Mouse (Mus musculus): ENCODE results near the gene Sh3kbp1. TPM values are rescaled to one million over a fixed set of nuclear protein-coding genes. Genes with fewer than 3 reads are reported as not detected.

Sh3kbp1 gene
- polyA plus RNA-seq, 1 experiment from 2014 or later = 85.3 TPM

DNA sequence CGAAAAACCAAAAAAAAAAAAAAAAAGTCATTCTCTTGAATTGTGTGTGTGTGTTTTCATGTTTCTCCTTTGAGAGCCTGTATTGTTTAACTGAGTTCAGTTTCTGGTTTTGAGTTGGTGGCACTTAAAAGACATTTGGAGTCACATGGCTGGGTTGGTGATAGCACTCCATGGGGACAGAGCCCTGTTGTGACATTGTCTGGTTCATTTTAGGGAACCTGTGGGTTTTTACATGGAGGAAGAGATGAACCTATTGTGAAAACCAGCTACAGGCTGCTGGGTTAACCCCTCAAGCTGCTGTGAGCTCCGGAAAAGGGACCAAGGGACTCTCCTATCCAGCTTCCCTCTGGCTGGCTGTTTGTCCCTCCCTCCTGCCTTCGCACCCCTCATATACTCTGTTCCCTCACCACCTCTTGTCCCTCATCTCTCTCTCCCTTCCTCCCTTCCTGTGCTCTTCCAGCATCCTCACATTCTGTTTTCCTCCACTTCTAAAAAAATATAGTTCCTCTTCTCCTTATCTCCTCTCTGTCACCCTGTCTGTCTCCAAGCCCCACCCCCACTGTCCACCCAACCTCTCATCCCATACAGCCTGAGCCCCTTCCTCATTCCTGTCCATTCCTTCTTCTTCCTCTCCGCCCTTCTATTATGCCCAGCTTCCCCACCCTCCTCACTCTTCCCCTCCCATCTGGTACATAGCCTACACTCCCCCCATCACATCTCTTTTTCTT lies 11.6 kb downstream of the Sh3kbp1 start:
- H3K9ac ChIP-seq = no peak overlapping the region
- H3K36me3 ChIP-seq = no peaks in the 10 kb centered on the region
- no peaks in the 10 kb centered on the region for H3K9me3 ChIP-seq
- 71% methylated on average over 3 of the region's 4 CpGs for WGBS
- no peak overlapping the region for H3K27ac ChIP-seq (replicated peaks)
- no peak overlapping the region for H3K4me2 ChIP-seq
- no peak overlapping the region for H3K4me3 ChIP-seq
- no peaks in the 10 kb centered on the region for H3K27me3 ChIP-seq (replicated peaks)
- ATAC-seq (ENCODE audit: extremely low read depth, insufficient number of reproducible peaks, low FRiP score, low TSS enrichment) = no peak
- H3K4me1 ChIP-seq = no peaks in the 10 kb centered on the region

DNA sequence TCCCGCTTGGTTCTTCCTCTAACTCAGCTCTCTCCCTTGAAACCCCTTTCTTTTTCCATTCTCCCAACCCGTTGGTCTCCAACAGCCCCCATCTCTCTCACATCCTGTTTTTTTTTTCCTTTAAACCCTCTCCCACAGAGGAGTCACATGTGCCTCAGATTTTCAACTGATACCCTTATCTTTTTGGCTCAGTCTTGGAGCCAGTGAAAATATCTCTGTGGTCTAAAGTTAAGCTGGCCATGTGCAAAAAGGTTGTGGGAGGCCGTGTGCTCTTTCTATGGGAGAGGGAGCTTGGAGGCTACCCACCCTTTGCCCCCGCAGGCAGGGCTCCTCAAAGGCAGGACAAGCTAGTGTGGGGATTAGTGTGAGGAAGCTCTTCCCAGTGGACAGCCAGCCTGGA lies 12.9 kb downstream of the Sh3kbp1 start:
- Histone ChIP-seq H3K36me3 (no peaks in the 10 kb centered on the region), H3K4me1 (no peaks in the 10 kb centered on the region), H3K4me3 (no peak overlapping the region), H3K4me2 (no peak overlapping the region), H3K27ac (replicated peaks) (no peak overlapping the region), H3K27me3 (replicated peaks) (no peaks in the 10 kb centered on the region), H3K9ac (no peak overlapping the region), H3K9me3 (no peaks in the 10 kb centered on the region)
- no peak for ATAC-seq (ENCODE audit: extremely low read depth, insufficient number of reproducible peaks, low FRiP score, low TSS enrichment)
- WGBS = 48% methylated on average over 4 of the region's 4 CpGs

DNA sequence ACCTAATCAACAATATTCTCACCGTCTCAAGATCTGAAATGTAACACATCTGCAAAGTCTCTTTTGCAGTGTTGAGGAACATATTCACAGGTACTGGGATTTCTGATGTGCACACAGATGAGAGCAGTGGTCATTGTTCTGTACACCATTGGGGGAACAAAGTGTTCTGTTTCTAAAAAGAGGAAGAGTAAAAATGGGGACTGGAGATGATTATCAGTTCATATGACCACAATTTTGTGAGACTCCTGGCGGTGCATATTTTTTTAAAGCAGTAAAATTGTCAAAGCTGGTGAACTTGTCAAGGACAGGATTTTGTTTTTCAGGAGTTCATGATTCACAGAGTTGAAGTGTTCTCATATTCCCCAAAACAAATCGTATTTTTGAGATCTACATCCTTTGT lies 18.2 kb downstream of the Sh3kbp1 start:
- 84% methylated on average over 3 of the region's 3 CpGs for WGBS
- Histone ChIP-seq H3K27me3 (replicated peaks) (no peaks in the 10 kb centered on the region), H3K36me3 (no peaks in the 10 kb centered on the region), H3K4me2 (no peak overlapping the region), H3K4me1 (peaks cover under 1% of the 10 kb centered on the region; the same call in 1 of the 2 replicates), H3K4me3 (no peak overlapping the region), H3K9me3 (no peaks in the 10 kb centered on the region), H3K27ac (replicated peaks) (no peak overlapping the region), H3K9ac (no peak overlapping the region)
- ATAC-seq (ENCODE audit: extremely low read depth, insufficient number of reproducible peaks, low FRiP score, low TSS enrichment) = no peak

DNA sequence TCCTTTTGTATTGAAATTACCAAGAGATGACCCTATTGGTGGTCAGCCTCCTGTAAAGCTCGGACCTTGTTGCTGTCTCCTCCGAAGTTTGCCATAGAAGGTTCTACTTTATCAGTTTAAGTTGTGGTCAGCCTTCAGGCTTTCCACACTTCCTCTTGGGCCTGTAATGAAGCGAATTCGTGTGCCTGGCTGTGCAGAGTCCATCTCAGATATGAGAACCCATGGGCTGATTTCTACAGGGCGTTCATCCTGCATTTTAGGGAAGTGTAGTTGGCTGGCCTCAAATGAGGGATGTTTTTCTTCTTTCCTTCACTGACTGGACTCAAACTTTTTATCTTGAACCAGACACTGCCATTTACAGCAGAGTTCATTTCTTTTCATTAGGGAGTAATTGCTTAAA lies 20.5 kb downstream of the Sh3kbp1 start:
- Histone ChIP-seq H3K4me2 (no peak overlapping the region), H3K27ac (replicated peaks) (no peak overlapping the region), H3K36me3 (no peaks in the 10 kb centered on the region), H3K9me3 (no peaks in the 10 kb centered on the region), H3K27me3 (replicated peaks) (no peaks in the 10 kb centered on the region), H3K4me3 (no peak overlapping the region), H3K9ac (no peak overlapping the region), H3K4me1 (peaks cover 5% of the 10 kb centered on the region; the same call in 1 of the 2 replicates)
- WGBS = 65% methylated on average over 5 of the region's 5 CpGs
- no peak for ATAC-seq (ENCODE audit: extremely low read depth, insufficient number of reproducible peaks, low FRiP score, low TSS enrichment)

DNA sequence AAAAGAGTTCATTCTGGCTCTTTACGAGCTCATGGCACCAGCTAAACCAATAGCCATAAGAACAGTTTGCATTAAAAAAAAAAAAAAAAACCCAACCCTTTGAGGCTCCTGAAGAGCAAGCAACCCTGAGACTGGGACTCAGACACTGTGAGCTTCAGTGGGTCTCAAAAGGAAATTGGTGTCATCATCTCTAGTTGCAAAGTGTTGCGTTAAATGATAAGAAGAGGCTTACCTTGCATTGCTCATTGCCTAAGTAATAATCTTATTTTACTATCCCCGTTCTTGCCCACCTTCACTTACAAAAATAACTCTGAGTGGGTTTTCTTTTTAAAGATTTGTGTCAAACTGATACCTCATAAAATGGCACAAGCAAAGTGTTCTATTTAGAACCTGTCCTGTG lies 21.5 kb downstream of the Sh3kbp1 start:
- H3K4me2 ChIP-seq = no peak overlapping the region
- H3K36me3 ChIP-seq = no peaks in the 10 kb centered on the region
- H3K27me3 ChIP-seq (replicated peaks) = no peaks in the 10 kb centered on the region
- no peak overlapping the region for H3K4me3 ChIP-seq
- no peak for ATAC-seq (ENCODE audit: extremely low read depth, insufficient number of reproducible peaks, low FRiP score, low TSS enrichment)
- 76% methylated on average over 3 of the region's 3 CpGs for WGBS
- H3K4me1 ChIP-seq = peaks cover 5% of the 10 kb centered on the region; the same call in 1 of the 2 replicates
- no peak overlapping the region for H3K27ac ChIP-seq (replicated peaks)
- H3K9me3 ChIP-seq = no peaks in the 10 kb centered on the region
- no peak overlapping the region for H3K9ac ChIP-seq

DNA sequence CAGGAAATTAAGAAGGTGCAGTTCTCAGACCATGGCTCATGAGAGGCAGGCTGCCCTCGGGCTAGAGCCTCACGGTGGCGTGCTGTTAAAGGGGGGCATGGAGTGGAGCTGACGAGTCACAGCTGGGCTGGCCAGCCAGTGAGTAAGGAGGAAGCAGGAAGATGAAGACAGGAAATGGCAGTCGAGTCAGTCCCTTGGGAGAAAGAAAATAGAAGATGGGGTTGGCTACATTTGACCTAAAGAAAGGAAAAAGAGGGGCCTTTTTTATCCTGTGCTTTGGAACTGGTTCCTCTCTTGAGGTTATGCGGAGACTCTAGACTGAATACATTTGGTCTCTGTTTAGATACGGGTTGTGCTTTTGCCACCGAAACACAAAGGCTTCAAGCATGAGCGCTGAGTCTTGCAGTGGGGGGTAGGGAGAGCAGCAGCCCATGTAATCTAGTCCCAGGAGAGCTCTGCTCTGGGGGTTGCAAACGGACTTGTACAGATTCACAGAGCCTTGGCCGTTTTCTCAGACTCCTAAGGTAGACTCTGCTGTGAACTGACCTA lies 23.1 kb downstream of the Sh3kbp1 start:
- H3K9me3 ChIP-seq = no peaks in the 10 kb centered on the region
- H3K27ac ChIP-seq (replicated peaks) = peak overlapping the region; percentile 40
- 48% methylated on average over 11 of the region's 11 CpGs for WGBS
- H3K4me3 ChIP-seq = no peak overlapping the region
- peaks cover 5% of the 10 kb centered on the region; the same call in 1 of the 2 replicates for H3K4me1 ChIP-seq
- no peak overlapping the region for H3K9ac ChIP-seq
- H3K27me3 ChIP-seq (replicated peaks) = no peaks in the 10 kb centered on the region
- no peak overlapping the region for H3K4me2 ChIP-seq
- no peak for ATAC-seq (ENCODE audit: extremely low read depth, insufficient number of reproducible peaks, low FRiP score, low TSS enrichment)
- H3K36me3 ChIP-seq = no peaks in the 10 kb centered on the region

DNA sequence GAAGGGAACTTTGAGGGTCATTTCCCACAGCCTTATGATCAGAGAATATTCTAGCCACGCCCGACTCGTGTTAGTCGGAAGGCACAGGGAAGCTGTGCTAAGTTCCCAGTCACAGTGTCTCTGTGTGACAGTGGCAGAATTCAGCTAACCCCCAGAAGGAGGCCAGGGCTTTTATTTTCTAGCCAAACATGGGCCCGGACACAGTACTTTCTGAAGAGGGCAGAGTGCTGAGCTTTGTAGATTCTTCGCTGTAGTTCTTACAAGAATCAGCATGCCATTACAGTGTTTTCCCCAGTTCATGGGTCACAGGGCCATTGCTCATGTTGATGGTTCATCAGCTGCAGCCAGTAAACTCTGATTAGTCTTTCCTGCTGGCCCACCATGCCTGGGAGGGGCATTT lies 23.7 kb downstream of the Sh3kbp1 start:
- no peaks in the 10 kb centered on the region for H3K9me3 ChIP-seq
- H3K27ac ChIP-seq (replicated peaks) = peak overlapping the region; percentile 40
- H3K9ac ChIP-seq = no peak overlapping the region
- no peak overlapping the region for H3K4me3 ChIP-seq
- 64% methylated on average over 6 of the region's 6 CpGs for WGBS
- ATAC-seq (ENCODE audit: extremely low read depth, insufficient number of reproducible peaks, low FRiP score, low TSS enrichment) = no peak
- H3K27me3 ChIP-seq (replicated peaks) = no peaks in the 10 kb centered on the region
- H3K36me3 ChIP-seq = no peaks in the 10 kb centered on the region
- H3K4me1 ChIP-seq = peaks cover 5% of the 10 kb centered on the region; the same call in 1 of the 2 replicates
- H3K4me2 ChIP-seq = no peak overlapping the region

DNA sequence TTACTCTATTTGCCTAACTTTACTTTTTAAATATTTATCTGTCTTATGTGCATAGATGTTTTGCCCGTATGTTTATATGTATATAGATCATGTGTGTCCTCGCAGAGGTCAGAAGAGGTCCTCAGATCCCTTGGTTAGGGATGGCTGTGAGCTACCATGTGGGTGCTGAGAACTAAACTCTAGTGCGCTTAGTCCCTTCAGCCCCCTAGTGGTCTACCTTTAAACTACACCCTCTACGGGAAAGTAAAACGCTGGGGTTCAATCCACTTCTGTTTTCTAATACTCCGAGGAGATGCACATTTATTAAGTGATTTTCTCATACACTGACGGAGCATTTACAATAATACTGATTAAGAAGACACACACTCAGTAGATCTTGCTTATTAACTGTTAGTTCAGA lies 44.3 kb downstream of the Sh3kbp1 start:
- WGBS = 81% methylated on average over 7 of the region's 7 CpGs
- Histone ChIP-seq H3K36me3 (no peaks in the 10 kb centered on the region), H3K4me2 (no peak overlapping the region), H3K4me1 (0 out of 2 replicates have a peak, but pooled peaks cover 2% of the 10 kb centered on the region), H3K27me3 (replicated peaks) (no peaks in the 10 kb centered on the region), H3K27ac (replicated peaks) (no peak overlapping the region), H3K9me3 (no peaks in the 10 kb centered on the region), H3K9ac (no peak overlapping the region), H3K4me3 (no peak overlapping the region)
- ATAC-seq (ENCODE audit: extremely low read depth, insufficient number of reproducible peaks, low FRiP score, low TSS enrichment) = no peak

DNA sequence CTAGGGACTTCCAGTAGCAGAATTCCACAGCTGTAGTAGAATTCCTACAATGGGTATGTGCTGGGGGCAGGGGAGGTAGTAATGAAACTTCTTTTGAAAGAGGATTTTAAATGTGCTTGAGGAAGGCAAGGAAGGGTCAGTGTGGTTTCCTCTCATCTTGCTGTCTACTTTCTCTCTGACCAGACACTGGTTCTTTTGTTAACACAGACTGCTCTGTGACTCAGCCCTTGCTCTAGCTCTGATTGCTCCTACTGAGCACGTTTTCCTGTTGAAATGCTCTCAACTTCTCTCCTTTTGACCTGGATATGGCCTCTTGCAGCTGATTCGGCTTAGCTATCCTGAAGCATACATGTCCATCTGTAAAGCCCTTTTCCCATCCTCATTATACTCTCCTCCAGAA lies 45.4 kb downstream of the Sh3kbp1 start:
- H3K9ac ChIP-seq = no peak overlapping the region
- no peak for ATAC-seq (ENCODE audit: extremely low read depth, insufficient number of reproducible peaks, low FRiP score, low TSS enrichment)
- 0 out of 2 replicates have a peak, but pooled peaks cover 2% of the 10 kb centered on the region for H3K4me1 ChIP-seq
- no peak overlapping the region for H3K27ac ChIP-seq (replicated peaks)
- H3K36me3 ChIP-seq = no peaks in the 10 kb centered on the region
- WGBS = 38% methylated on average over 2 of the region's 2 CpGs
- no peaks in the 10 kb centered on the region for H3K9me3 ChIP-seq
- no peaks in the 10 kb centered on the region for H3K27me3 ChIP-seq (replicated peaks)
- H3K4me3 ChIP-seq = no peak overlapping the region
- no peak overlapping the region for H3K4me2 ChIP-seq

DNA sequence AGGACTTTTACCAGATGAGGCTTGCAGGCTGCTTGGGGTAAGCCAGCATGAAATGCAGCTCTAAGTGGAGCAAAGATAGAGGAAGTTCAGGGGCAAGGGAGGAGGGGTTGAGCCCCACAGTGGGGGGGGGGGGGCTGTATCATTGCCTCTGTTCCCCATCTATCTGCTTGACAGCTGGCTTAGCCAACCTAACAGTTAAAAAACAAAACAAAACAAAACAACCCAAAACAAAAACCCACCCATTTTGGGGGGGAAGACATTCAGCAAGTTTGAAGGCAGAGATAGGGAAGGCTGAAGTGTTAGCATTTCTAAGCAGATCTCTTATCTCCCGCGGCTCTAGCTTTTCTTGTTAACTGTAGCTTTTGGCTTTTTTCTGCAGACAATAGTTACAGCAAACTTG lies 49.2 kb downstream of the Sh3kbp1 start:
- Histone ChIP-seq H3K4me3 (no peak overlapping the region), H3K9ac (no peak overlapping the region), H3K36me3 (no peaks in the 10 kb centered on the region), H3K27me3 (replicated peaks) (no peaks in the 10 kb centered on the region; the same call in 1 of the 2 replicates), H3K27ac (replicated peaks) (no peak overlapping the region), H3K4me2 (no peak overlapping the region), H3K4me1 (0 out of 2 replicates have a peak, but pooled peaks cover 2% of the 10 kb centered on the region), H3K9me3 (no peaks in the 10 kb centered on the region)
- 15% methylated on average over 2 of the region's 2 CpGs for WGBS
- no peak for ATAC-seq (ENCODE audit: extremely low read depth, insufficient number of reproducible peaks, low FRiP score, low TSS enrichment)

DNA sequence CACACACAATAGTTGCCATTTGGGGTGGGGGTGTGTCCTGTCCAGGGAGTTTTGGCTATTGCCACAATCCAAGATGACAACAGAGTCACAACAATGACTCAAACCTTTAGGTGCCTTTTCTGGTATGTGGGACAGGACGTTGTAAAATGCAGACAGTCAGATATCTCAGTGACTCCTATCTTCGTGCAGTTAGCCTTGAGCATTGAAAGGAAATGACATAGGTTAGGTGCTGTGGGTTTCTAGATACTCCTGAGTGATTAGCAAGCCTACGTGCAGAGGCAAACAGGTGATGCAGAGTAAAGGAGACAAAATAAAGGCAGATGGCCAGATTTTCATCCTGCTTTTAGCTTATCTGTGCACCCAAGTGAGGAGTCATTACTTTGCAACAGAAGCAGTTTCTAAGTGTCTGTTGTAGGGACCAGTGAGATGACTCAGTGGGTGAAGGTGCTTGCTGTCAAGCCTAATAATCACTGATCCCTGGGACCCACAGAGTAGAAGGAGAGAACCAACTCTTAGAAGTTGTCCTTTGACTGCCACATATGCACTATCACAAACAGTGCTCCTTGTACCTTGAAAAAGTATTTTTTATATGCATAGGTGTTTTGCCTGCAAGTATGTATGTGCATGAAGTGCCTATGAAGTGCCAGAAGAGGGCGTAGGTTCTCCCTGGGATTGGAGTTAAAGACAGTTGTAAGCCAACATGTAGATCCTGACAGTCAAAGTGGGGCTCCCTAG lies 50.7 kb downstream of the Sh3kbp1 start:
- no peaks in the 10 kb centered on the region for H3K36me3 ChIP-seq
- H3K27me3 ChIP-seq (replicated peaks) = no peaks in the 10 kb centered on the region; the same call in 1 of the 2 replicates
- no peak overlapping the region for H3K4me2 ChIP-seq
- 55% methylated on average over 4 of the region's 4 CpGs for WGBS
- H3K4me3 ChIP-seq = no peak overlapping the region
- H3K9ac ChIP-seq = no peak overlapping the region
- H3K9me3 ChIP-seq = no peaks in the 10 kb centered on the region
- no peak overlapping the region for H3K27ac ChIP-seq (replicated peaks)
- H3K4me1 ChIP-seq = 0 out of 2 replicates have a peak, but pooled peaks cover 2% of the 10 kb centered on the region
- no peak for ATAC-seq (ENCODE audit: extremely low read depth, insufficient number of reproducible peaks, low FRiP score, low TSS enrichment)

All from heart, embryonic 13.5 days (tissue).